Mouse (Mus musculus): ENCODE data around the gene Pclo.
"Not testable (repeated sequence)": the region's sequence is repeated elsewhere in the genome, so short reads cannot be mapped to it uniquely, and the experiment has no call there.

Pclo gene

DNA sequence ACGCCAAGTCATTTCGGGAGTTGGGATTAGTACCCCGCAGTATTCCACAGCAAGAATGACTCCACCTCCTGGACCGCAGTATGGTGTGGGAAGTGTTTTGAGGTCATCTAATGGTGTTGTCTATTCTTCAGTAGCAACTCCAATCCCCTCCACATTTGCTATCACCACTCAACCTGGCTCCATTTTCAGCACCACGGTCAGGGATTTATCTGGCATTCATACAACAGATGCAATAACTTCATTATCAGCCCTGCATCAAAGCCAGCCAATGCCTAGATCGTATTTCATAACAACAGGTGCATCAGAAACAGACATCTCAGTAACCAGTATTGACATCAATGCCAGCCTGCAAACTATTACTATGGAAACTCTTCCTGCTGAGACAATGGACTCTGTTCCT, 165.7 kb downstream of the Pclo start:
- in situ Hi-C loops (cut with MboI, MseI): no loop called here

DNA sequence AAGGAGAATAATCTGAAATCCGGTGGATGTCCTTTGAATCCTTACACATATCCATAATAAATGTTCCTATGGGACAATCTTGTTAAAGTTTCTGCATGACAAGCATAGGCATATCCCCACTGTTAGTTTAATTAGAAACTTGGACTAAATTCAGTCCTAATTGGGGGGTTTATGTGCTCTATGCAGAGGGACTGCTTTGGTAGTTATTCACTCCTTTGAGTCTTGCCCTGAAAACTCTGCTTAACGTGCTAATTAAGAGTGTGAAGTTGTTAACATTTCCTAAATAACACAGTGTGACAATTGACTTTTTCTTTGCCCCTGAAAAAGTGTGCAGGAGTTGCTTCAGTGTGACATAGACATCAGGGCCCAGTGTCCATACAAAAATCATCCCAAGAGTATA, 177.3 kb downstream of the Pclo start:
- in situ Hi-C loops (cut with MboI, MseI): no loop called here

DNA sequence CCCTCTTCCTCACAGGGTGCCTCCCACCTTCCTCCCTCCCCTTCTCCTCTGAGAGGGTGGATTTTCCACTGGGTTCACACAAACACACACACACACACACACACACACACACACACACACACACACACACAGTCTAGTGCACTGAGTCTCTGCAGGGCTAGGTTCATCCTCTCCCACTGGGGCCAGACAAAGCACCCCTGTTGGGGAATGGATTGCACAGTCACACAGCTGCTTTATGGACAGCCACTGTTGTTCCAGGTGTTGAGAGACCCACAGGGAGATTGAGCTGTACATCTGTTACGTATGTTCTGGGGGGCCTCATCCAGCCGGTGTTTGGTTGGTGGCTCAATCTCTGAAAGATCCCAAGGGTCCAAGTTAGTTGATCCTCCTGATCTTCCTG, 182.0 kb downstream of the Pclo start:
- in situ Hi-C loops (cut with MboI, MseI): no loop called here

DNA sequence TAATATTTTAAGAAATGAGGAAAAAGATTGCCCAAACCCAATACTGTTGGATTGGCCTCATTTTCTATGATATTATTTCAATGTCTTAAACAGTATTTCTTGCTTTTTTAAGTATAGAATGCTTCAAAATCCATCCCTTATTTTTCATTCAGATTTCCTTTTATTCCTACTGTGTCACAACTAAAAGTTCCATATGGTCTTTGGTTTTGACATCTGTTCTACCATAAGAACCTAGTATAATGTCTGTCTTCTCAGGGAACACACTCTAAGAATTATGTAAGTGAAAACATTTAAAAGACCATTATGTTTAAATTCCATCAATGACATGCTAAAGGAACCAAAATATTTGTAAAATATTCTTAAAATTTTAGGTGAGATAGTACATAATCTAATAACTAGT, 186.2 kb downstream of the Pclo start:
- in situ Hi-C loops (cut with MboI, MseI): no loop called here

DNA sequence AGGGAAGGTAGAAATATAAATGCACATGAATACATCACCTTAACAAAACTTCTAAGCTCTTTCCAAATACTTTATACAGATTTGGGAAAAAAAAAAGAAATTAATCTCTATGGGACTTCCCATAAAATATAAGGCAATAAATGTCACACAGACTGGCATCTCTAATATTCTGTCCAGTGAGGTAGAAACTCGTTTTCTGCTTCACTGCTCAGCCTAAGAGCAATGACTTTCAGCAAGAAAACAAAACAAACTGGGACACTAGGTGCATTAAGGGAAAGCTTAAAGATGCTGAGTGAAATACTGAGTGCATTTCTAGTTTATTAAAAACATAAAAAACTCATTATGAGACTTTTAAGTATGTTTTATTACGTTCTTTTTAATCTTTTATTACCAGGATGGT, 190.7 kb downstream of the Pclo start:
- in situ Hi-C loops (cut with MboI, MseI): no loop called here

DNA sequence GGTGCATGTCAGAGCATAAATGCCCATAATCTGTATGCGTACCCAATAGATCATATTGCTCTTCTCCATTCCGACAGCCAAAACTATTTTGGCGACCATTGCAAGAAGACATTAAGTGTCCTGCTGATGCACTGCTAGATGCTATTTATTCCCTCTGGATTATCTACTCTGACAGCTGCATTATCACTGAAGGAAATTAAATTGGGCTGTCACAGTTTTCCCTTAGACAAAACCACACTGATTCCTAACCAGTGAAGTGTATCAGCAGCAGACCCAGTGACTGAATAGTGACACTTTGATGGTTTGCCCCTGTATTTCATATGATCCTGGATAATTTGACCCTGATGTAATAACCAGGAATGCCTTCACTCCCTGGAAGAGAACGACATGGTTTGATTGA, 192.6 kb downstream of the Pclo start:
- in situ Hi-C loops (cut with MboI, MseI): no loop called here

DNA sequence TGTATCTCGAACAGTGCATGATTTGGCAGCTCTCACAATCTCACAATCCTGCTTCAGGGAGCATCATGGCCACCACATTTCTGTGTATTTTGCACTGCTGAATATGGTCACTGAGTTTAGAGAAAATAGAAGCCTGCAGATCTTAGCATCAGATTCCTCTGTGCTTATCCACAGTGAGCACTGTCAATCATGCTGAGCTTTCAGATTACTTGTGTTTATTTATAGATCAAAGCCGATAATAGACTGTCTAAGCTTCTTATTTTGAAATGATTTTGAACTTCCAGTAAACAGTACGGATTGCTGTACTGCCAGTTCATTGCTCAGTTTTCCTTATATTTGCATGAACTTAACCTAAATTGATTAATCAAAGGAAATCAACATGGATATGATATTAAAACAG, 208.9 kb downstream of the Pclo start:
- in situ Hi-C loops (cut with MboI, MseI): no loop called here

DNA sequence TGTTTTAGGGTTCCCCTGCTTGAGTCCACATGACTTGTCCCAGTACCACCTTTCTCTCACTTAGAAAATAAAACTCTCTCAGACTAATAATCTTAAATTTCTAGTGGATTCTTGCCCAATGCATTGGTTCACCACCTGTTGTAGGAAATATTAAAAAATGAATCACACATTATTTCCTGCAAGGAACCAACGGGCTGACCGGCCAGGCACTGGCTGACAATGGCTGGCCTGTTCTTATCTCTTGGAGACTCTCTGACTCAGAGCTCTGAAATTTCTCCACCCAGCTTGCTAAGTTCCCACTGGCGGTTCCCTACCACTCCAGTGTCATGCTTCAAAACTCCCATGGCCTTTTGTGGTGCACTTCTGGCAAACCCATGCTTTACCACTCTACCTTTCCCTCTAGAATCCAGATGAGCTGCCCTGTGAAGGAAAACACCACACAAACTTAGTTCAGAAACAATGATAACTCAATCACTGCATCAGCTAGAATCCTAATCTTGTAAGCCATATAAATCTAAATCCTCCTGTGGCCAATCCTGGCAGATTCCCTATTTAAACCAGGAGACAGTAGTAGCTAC, 214.0 kb downstream of the Pclo start:
- in situ Hi-C loops (cut with MboI, MseI): no loop called here

DNA sequence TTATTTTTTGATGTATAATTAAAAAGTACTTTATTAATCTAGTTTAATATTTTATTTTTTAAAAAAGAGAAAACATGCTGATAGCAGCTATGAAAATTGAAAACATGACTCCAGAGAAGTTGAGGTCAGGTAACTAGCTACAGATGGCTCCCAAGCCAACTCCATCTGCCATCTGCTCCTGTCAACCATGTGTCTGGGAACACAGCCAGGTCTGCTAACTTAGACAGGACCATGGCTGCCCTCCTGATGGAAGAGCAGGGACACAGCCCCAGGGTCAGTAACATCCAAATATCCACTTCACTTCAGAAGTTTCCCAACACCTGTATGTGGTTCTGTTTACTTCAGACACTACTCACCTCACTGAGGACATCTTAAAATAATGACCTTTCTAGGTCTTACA, 236.2 kb downstream of the Pclo start:
- in situ Hi-C loops (cut with MboI, MseI): no loop called here

DNA sequence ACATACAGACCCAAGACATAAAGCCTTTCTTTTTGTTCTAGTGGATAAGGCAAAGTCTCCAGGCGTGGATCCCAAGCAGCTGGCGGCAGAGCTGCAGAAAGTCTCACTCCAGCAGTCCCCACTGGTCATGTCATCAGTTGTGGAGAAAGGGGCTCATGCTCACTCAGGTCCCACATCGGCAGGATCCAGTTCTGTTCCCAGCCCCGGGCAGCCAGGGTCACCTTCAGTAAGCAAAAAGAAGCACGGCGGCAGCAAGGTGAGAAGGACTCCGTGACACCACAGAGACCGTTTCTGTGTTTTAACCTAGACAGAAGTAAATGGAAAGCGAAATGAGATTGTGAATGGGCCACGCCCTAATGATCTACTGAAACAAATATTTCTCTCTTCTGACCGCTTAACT, 252.0 kb downstream of the Pclo start:
- in situ Hi-C loops (cut with MboI, MseI): no loop called here

DNA sequence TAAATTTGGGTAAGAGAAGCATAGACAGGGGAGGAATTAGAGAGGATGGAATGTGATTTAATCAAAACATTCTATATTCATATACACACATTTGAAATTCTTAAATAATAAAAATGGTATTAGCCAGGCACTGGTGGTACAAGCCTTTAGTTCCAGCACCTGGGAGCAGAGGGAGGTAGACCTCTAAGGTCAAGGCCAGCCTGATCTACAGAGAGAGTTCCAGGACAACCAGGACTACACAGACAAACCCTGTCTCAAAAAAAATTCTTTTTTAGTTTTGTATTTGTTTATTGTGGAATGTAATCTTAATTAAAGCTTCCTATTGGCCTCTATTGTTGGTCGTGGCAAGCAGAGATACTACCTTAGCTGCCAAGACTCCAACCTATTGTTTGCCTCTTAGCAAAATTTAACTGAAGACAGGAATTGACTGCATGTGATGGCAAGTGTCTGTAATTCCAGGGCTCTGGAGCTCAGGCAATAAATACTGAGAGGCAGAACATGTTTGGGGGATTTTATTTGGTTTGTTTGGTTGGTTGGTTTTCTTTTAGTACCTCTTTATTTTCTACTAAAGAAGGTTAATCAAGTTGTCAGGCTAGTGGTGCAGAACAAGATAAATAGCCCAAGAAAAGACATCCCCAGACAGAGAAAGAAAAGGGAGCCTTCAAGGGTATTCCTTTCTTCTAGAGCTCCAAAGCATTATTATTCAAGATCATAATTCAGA, 267.8 kb downstream of the Pclo start:
- in situ Hi-C loops (cut with MboI, MseI): no loop called here

DNA sequence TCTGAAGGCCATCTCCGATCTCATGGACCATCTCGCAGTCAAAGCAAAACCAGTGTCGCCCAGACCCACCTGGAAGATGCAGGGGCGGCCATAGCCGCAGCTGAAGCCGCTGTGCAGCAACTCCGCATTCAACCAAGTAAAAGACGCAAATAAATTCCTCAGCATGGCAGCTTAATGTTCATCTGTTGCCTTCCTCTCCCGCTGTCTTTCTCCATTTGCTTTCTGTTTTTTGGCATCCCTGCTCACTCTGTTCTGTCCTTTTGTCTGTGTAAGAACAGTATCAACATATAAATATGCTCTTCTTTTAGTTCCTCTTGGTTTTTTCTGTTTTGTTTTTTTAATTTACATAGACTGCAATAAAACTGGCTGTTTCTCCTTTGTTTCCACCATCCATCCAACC, 279.2 kb downstream of the Pclo start:
- in situ Hi-C loops (cut with MboI, MseI): no loop called here

DNA sequence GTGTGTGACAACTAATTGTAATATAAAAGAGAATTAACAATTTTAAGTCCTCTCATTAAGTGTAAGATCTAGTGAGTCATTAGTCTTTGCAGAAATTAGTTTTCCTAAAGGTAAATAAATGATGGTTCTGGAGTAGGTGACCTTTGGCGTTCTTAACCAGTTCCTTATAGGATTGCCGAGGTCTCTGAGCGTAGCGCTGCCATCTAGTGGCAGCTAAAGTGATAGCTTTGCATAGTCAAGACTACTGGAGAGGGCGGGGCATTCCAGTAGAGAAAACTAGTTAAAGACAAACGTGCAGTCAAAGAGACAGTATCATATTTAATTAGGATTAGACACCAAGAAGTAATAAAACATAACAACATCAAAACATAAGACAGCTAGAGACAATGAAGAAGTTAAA, 292.4 kb downstream of the Pclo start:
- in situ Hi-C loops (cut with MboI, MseI): loop anchor here (25.0 kb wide), 1 partner anchor 970 kb away; no protein-coding TSS in a partner anchor

DNA sequence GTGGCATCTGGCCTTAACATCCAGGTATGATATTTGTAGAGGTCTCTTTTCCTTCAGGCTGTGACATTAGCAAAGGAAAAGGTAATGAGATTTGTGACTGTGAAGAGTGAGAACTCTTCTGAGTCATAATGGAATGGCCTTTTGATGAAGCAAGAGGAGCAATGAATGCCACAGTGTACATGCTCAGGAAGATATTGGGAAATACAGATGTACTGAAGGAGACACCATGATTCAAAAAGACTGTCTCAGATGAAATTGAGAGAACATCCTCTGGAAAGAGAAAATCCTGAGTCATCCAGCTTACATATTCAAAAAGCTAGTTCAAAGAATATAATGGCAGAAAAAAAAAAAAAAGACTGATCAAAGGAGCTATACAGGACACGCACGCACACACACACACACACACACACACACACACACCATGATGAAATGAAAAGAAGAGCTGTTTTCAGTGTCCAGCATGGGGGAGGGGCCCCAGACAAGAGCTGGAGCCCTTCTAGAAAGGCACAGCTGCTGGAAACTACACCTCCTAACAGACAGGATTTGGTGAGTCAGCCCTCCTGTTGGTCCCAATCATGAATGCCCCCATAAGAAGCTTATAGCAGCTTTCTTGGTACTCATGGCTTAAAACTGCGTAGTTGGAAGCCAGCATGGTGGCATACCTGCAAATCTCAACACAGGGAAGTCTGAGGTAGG, 318.6 kb downstream of the Pclo start:
- in situ Hi-C loops (cut with MboI, MseI): no loop called here

DNA sequence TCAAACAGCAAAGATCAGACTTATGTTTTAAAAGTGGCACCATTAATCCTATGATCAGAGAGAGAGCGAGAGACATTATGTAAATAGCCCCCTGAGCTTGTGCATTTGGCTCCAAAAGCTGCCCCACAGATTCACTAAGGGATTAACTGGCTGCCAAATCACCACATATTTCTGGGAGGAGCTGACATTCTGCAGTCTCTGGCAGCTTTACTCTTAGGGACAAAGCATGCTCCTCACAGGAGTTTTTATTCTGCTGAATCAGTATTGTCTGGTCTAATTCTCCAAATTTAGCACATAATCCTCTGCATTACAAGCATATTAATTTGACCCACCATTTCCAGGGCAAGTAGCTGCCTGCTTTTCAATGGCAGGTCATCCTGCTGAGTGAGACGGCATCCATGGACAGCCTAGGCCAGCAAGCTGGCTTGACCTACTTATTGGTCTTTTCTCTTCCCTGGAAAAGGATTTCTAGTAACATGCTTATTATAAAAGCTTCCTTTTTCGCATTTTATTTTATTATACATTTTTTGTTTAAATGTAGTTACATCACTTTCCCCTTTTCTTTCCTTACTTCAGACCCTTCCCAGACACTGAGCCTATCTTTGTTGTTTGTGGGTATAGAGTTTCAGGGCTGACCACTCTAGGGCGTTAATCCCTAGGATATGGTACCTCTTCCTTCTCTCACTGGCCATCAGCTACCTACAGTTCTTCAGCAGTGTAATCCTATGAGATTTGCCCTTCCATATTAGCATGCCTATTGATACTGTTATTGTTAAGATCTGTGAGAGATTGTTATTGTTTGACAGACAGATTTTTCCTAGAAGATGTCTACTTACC, 319.7 kb downstream of the Pclo start:
- in situ Hi-C loops (cut with MboI, MseI): no loop called here

DNA sequence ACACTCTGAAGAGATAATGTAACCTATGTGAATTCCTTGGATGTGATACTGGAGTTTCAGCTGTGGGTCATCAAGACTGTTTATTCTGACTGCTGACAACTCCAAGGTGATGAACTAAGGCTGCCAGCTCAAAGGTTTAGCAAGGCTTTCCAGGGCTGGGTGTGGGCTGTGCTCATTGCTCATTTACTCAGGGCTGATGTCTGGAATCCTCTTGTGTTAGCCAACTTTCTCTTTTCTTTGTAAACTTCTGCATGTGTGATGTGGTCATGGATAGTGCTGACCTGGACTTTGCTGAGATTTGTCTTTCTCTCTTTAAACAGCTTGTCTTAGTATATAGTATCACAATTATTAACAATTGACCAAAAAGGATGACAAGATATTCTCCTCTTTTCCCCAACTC, 338.9 kb downstream of the Pclo start:
- in situ Hi-C loops (cut with MboI, MseI): no loop called here

DNA sequence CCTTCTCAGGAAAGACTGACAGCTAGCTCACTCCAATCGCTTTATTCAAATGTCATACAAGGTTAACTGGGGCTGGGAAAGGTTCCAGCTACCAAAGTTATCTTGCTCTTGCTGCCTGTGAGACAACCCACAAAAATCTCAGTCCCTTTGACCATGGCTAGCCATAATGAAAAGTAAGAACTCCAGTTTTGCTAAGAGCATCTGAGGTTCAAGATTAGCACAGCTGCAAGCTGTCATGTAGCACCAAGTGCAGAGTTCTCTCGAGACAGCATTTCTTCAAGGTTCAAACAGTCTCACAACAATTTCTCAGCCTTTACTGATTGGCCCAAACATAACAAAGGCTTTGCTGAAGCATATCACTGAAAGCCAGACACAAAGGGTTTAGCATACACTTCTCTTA, 370.6 kb downstream of the Pclo start:
- in situ Hi-C loops (cut with MboI, MseI): not testable (repeated sequence)

DNA sequence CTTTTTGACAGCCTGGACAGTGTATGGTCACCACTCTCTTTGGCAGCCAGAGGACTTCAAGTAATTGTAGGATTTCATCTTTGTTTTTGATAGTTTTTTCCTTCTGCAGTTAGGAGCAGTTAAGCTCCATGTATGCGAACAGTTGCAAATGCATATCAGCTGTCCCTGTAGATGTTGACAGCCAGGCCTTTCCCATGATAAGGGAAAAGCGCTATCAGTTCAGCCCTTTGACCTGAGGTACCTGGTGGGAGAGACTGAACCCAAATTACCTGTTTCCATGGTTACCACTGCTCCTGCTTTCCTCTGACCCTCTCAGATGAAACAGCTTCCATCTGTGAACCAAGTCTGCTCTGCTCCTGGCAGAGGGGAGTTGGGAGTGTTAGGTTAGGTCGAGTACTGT, 377.5 kb downstream of the Pclo start:
- in situ Hi-C loops (cut with MboI, MseI): no loop called here

DNA sequence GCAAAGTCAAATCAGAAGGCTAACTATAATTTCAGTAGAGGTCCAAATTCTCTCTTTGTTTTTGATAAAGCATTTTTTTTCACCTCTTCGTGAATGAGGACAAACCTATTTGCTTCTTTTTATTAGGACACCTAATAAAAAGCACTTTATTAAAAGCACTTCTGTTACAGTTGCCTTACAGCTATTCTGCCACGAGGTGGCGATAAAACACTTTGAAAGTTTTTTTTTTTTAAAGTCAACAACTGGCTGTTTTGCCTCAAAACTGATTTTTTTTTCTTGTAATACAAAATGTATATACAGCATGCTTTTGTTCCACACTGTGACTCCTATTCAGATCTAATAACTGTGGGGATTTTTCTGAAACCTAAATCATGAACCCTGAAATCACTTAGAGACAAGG, 388.8 kb downstream of the Pclo start:
- in situ Hi-C loops (cut with MboI, MseI): not testable (repeated sequence)
